Mouse (Mus musculus) spleen, postnatal 4 days (tissue): Measurements from ENCODE around the gene Ciao2b.
"Not testable (repeated sequence)": the region's sequence is repeated elsewhere in the genome, so short reads cannot be mapped to it uniquely, and the experiment has no call there.

ENCODE experiments used
- DNase-seq, 2 experiments: peaks; one replicate each; pipeline ENCODE4 v3.0.0; 2022; ENCODE audit warnings: low spot score in 2 of 2

The Ciao2b gene

DNA sequence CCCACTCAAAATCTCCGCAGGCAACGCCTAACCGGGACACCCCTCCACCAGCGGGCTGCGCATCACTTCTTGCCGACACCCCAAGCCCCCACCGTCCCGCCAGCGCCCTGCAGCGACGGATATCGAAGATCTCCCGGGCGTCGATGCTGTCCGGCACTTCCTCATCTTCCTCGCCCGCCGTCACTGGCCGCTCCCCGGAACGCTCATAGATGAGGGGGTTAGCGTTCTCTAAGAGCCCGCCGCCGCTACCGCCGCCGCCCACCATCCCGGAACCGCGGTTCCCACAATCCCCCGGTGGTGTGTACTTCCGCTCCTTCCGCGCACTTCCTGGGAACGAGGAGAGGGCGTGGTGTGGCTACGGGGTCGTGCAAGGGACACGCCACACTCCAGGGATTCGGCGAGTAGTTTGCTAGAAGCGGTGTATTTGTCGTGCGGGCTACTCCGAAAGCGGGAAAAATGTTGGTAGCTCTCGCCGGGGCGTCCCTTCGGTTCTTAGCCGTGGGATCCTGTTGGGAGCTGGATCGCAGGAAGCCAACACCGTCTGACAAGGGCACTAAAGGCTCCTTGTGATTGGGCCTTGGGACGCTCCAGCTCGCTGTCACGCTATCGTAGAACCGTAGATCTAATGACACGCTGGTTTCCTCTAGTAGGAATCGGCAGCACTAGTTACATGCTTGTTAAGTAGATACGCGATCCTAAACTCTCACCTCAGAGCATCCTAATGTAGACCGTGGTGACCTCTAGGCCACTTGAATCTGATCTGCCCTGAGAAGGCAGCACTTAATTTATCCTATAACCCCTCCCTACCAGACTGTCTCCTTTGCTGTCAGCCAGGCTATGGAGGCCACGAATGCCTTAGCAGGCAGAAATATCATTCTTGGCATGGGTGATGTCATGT is at the start of gene Ciao2b:
Ciao2b (minus strand) TSS at position 540 of the 898 bp plus-strand sequence.
- DNase-seq, result peak; percentile 79 to 86

- no peak for DNase-seq
Measured at GRCm38 (mm10) chr8:104688433-104688832, 46.7 kb upstream of the Ciao2b start.

GRCm38 (mm10) chr8:104655614-104656013 is 13.8 kb upstream of the Ciao2b start:
- DNase-seq, result no peak

GRCm38 (mm10) chr8:104654984-104655383 is 13.2 kb upstream of the Ciao2b start:
- peak; percentile 65 to 78 for DNase-seq

DNA sequence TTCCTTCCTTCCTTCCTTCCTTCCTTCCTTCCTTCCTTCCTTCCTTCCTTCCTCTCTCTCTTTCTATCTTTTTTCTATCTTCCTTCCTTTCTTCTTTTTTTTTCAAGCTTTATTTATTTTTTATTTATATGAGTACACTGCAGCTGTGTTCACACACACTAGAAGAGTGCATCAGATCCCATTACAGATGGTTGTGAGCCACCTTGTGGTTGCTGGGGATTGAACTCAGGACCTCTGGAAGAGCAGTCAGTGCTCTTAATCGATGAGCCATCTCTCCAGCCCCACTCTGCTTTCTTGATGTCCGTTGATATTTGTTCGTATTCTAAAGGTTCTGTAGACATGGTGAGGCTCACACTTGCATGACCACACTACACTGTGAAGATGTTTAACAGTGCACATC is 2.4 kb upstream of the Ciao2b start:
- DNase-seq, result not testable (repeated sequence)

DNA sequence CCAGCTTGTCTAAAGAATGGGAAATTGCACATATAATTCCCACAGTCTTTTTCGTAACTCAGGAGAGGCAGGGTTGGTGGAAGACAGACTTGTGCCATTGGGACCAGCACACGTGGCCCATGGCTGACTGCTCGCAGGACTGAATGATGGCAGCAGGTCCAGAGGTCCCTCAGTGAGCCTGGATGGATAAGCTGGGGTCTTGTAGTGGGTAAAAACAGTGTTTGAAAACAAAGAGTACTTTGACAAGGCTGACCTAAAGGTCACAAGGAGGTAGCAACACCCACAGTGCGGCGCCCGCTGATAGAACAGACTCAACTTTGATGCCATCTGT is 524 bp upstream of the Ciao2b start:
- DNase-seq, result no peak

DNA sequence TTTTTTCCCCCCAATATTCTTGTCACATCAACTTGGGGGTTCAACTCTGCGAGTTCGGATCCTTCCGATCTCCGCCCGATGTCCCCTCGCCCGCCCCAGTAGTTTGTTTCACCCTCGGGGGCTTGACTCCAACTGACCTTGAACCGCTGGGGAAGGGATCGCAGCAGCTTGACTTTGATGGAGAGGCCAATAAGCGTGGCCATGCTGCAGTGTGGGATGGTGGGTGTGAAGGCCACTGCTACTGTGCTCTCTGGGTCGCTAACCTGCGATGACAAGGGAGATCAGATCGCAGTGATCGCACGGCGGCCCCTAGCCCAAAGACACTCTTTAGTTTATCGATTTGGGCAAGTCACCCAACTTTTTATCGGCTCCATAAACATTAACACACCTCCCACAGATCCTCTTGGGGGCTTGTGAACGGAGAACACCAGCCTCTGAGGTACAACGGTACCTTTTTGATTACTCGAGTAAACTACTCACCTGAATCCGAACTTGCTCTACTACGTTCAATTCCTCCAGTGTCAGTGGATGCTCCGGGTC is 864 bp downstream of the Ciao2b start:
- DNase-seq, result peak; percentile 11 to 58

DNA sequence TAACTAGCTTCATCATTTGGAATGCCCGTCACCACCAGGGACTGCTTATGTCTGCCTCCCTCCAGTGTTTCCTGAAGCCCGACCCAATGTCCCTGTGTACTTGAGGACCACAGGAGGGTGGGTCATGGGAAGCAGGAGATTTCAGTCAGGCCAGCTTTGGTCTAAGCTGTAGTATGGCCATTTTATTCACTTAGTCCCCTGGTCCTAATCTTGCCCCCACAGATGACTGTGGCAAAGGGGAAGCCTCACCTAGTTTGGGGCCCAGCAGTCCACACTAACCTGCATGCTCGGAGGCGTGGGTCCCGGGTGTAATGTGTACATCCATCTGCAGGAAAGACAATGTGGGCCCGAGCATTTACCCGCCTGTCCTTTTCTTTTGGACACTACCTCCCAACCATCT is 1.5 kb downstream of the Ciao2b start:
- DNase-seq, result peak; percentile 9 to 54

DNA sequence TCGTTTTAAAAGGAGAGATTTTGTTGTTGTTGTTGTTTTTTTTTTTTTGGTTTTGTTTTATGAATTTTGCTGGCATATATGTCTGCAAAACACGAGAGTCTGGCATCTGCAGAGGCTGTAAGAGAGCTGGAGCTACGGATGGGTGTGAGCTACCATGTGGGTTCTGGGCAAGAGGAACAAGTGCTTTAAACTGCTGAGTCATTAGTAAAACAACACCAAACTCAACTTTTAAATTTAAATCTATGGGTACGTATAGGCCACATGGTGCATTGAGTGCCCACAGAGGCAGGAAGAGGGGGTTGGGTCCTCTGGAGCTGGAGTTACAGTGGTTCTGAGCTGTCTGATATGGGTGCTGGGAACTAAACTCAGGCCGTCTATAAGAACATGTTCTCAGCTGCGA is 3.8 kb downstream of the Ciao2b start:
- peak in 1 of 2 experiments; percentile 7 for DNase-seq

- peak; percentile 11 to 50 for DNase-seq
Measured at GRCm38 (mm10) chr8:104635004-104635710, 6.6 kb downstream of the Ciao2b start.

- peak; percentile 8 to 55 for DNase-seq
Measured at GRCm38 (mm10) chr8:104633156-104633744, 8.5 kb downstream of the Ciao2b start.

DNA sequence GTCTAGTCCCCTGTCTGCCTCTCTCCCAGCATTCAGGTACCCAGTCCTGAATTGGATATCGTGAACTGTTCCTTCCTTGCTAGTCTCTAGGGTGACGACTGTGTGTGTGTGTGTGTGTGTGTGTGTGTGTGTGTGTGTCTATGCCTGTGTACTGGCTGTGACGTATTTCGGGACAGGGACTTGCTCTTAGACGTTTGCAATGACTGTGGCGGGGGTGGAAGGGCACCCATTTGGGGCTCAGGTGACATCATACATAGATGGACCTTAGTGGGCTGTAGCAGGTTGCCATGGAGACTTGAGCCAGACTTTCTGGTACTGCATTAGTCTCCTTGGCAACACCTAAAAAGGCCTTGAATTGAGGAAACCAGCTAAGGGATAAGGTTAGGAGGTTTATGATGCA is 9.3 kb downstream of the Ciao2b start:
- DNase-seq, result peak; percentile 9 to 56

DNA sequence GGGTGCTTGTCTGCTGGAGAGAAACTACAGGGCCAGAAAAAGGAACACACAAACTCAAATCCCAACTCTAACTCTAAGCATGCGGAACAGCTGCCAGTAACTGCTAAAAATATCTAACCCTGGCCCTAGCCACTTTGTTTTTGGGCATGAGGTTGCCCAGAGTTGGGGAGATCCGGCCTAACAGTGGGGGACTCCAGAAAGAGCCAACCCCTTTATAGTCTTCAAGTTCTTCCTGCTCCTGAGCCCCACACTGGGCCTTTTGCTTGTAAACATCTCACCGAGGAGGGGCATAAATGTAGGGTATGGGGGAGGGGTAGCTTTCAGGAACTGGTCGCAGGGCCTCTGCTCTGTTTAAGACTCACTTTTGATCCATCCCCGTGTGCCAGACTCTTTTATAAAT is 9.8 kb downstream of the Ciao2b start:
- DNase-seq, result peak; percentile 12 to 58

GRCm38 (mm10) chr8:104630981-104631663 is 10.6 kb downstream of the Ciao2b start, which contains the start of gene Rrad:
Gene Rrad, minus strand, starts transcription at chr8:104631327.
- peak; percentile 48 to 69 for DNase-seq

- peak in 1 of 2 experiments; percentile 70 for DNase-seq
Measured at GRCm38 (mm10) chr8:104630574-104630973, 11.2 kb downstream of the Ciao2b start.

GRCm38 (mm10) chr8:104630111-104630479 is 11.7 kb downstream of the Ciao2b start:
- peak in 1 of 2 experiments; percentile 49 for DNase-seq

- DNase-seq, result peak in 1 of 2 experiments; percentile 51
Measured at GRCm38 (mm10) chr8:104629306-104630110, 12.3 kb downstream of the Ciao2b start.

DNA sequence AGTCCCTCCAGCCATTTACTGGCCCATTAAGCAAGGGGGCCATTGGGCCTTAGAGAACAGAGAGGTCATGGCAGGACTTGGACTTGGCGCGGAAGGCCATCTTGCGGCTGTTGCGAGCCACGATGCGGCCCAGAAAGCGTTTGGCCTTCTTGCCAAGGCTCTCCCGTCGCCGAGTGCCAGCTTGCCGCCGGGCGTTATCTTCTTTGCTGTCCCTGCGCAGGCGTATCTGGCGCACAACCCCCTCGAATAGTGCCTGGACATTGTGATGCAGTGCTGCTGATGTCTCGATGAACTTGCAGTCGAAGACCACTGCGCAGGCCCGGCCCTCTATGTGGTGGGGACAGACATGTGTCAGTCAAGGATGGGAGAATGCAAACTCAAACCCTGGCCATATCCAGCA is 13.4 kb downstream of the Ciao2b start:
- DNase-seq, result no peak

DNA sequence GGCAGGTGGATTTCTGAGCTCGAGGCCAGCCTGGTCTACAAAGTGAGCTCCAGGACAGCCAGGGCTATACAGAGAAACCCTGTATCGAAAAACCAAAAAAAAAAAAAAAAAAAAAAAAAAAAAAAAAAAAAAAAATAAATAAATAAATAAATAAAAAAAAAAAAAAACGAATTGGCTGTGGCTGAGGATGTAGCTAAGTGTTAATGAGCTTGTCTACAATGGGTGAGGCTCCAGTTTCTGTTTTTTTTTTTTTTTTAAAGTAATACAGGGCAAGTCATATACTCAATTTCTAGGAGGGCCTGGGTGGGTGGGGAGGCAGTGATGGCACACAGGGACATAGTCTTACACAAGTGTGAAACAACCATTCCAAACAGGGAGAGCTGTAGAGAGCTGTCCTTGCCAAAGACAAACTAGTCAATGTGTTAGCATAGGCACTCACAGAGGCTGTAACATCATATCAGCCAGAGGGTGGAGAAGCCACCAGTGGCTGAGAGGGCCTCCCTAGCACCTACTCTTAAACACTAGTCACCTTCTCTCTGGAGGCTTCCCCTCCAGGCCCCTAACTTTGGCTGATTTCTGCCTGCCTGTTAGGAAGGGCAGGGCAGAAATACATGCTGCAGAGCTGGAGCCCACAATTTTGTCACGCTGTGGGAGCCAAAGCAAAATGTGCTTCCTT is 14.6 kb downstream of the Ciao2b start:
- DNase-seq, result no peak

DNA sequence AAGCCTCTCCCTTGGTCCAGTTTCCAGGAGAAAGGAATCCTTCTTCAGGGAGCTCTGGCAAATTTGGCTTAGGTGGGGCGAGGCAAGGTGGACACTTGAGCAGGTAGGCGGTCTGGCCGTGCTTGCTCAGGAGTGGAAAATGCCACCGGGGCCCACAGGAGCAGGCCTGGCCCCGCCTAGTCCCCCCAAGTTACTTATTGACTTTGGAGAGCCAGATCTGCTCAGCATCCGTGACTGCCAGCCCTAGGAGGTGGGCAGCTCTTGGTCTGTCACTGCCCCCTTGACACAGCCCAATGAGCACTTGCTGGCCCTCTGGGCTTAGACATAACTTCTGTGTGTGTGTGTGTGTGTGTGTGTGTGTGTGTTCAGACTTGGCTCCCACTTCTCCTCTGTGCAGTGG is 17.6 kb downstream of the Ciao2b start, which contains the start of gene Cdh16:
Cdh16 (minus strand) TSS at position 236 of the 400 bp plus-strand sequence.
- no peak for DNase-seq
